Mouse (Mus musculus) natural killer cell, adult 2 months (primary cell): ENCODE data around the gene Mc1r.
A peak's percentile ranks its signal among the peaks of the same experiment; 100 is the strongest.

ENCODE experiments used
- DNase-seq, 2 experiments: peaks; one replicate each; pipeline ENCODE4 v3.0.0; 2022; ENCODE audit warnings: low spot score in 2 of 2

Mc1r gene

DNA sequence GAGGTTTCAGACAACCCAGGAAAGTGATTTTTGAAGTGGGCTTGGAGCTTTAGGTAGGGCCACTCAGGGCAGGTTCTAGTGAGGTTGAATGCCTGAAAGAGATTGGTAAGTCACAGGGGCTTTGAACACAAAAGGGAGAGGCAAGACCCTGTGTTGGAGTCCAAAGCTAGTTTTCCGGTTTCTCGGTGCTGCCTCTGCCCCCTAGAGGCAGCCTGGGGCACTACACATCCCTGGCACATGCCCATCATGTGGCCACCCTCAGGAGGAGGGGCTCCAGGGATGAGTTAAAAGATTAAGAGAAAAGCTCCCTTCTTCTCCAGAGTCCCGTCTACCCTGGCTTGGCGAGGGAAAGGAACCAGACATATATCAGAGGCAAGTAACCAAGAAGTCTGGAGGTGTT lies at the start of gene Mc1r:
TSS of gene Mc1r (plus strand) at position 322 of the 400 bp plus-strand sequence.
- DNase-seq = peak; percentile 41 to 65

DNA sequence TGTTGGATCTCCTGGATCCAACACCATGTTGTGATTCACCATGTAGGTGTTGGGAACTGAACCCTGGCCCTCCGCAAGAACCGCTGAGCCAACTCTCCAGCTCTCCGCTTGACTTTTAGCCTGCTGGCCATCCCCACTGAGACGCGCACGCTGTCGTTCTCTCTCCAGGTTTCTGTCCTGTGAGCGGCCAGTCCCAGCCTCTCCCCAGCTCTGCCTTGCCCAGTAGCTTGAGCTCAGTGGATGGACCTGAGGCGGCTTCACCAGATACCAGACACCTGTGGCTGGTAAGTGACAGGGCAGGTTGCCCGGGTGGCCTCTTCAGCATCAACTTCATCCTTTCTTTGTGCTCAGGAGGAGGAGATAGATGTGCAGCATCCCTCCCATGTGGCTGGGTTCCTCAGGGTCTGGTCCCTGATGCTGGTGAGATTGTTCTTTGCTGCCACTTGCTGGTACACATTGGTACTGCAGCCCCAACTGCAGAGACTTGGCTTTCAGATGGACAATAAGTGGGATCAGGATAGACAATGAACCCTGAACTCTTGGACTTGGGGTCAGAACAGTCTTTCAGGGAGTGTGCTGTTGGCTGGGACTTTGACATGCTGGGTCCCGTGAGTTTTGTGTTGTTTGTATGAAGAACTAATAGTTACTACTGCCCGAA lies 45.7 kb upstream of the Mc1r start:
- peak; percentile 58 to 72 for DNase-seq

DNA sequence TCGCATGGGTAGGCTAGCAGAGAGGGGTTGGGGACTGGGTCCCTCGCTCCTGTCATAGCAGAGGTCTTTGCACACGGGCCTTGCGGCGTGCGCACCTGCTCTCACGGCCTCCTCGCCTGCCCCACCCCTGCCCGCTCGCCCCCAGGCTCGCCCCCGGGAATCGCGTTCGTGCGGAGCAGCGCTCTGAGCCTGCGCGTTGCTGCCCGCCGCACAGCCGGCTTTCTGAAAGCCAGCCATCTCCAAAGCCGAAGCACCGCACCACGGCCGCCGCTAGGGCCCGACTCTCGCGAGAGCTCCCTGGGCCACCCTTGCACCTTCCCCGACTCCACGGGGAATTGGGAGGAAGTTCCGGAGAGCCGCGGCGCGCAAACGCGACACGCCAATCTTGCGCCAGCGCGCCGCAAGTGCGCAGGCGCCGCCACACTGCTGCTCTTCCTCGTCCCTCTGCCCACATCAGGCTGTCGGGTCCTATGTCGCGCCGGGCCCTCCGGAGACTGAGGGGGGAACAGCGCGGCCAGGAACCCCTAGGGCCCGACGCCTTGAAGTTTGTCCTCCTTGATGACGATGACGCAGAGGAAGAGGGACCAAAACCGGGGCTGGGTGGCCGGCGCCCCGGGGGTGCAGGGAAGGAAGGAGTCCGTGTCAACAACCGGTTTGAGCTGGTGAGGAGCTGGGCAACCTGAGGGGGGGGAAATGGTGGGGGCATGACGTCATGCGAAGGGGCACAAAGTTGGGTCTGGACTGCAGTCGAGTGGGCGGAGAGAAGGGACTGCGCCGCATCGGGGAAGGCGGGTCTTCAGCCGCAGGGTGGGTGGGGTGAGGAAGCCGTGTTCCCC lies 33.3 kb upstream of the Mc1r start, which contains the start of gene Tcf25:
TSS of gene Tcf25 (plus strand) at position 351 of the 836 bp plus-strand sequence.
- DNase-seq = peak; percentile 91 to 97

DNA sequence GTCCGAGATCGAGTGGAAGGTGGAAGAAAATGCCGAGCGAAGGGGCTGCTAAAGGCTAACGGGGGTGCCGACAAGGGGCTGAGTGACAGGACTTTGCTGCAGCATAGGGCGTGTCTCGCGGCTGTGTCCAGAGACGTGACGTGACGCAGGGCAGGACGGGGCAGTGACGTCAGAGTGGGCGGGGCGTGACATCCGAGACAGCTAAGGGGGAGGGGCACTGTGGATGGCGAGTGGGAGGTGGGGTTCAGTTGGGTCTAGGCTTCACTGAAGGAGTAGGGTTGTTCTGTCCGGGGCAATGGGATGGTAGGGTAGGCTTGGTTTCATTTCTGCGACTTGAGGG lies 32.7 kb upstream of the Mc1r start:
- peak; percentile 96 to 98 for DNase-seq

DNA sequence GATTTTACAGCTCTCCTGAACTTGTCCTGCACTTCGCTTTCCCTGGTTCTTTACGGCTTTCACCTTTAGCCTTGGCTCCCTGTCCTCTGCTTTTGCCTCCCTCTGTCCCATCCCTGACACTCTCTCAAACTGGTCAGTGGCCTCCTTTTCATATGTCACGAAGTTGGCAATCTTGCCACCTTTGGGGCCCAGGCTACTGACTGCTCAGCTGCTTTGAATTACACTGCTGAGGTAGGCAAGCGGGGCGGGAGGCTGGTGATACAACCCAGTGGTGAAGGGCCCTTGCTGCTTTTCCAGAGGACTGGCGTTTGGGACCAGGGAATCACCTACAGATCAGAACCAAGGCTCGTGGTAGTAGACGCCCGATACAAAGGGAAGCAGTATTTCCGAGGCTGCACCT lies 31.2 kb upstream of the Mc1r start:
- no peak for DNase-seq

DNA sequence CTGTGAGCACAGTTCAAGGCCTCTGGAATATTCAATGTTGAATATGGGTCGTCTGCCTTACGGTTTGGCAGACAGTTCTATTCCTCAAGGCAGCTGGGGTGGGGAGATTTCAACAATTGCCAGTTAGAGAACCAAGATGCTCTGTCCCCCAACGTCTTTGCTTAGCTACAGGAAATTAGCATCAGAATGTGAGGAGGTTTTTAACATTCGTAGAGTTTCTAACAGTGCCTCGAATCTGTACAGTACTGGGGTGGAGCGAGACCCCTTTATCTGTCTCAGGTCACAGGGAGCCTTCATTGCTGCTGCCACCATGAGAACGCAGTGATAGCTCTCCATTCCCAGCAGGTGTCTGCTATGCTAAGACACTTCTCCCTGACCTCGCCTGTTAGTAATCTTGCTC lies 30.8 kb upstream of the Mc1r start:
- DNase-seq = no peak

DNA sequence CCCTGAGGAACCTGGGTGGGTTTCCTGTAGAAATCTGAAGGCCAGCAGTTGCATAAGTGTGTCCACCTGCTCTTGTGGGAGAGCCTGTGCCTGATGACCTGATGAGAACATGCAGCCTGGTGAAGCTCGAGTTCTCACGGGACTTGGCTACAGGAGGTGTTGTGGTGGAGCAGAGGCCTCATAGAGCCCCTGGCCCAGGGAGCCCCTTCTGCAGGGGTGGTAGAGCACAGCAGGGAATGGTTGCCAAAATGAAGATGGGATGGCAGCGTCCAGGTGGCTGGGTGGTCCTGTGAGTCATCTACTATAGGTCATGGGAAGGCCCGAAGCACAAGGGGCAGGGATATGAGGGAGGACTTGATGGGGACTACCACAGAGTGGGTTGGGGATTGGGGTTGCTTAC lies 25.2 kb upstream of the Mc1r start:
- no peak for DNase-seq

DNA sequence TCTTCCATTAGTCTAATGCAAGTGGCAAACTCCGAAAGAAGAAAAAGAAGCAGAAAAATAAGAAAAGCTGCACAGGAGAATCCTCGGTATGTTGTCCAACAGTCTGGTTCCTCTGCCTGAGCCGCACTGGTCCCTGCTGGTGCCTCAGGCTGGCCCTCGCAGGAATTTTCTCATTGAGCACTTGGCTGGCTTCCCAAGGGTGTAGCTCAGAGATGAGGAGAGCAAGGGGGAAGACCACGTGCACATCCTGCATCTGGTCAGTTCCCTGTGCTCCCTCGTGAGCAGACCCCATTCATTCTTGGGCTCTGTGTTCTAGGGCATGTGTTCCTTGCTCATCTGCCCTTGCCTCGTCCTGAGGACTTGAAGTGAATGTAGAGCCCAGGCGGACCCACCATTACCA lies 24.4 kb upstream of the Mc1r start:
- no peak for DNase-seq

DNA sequence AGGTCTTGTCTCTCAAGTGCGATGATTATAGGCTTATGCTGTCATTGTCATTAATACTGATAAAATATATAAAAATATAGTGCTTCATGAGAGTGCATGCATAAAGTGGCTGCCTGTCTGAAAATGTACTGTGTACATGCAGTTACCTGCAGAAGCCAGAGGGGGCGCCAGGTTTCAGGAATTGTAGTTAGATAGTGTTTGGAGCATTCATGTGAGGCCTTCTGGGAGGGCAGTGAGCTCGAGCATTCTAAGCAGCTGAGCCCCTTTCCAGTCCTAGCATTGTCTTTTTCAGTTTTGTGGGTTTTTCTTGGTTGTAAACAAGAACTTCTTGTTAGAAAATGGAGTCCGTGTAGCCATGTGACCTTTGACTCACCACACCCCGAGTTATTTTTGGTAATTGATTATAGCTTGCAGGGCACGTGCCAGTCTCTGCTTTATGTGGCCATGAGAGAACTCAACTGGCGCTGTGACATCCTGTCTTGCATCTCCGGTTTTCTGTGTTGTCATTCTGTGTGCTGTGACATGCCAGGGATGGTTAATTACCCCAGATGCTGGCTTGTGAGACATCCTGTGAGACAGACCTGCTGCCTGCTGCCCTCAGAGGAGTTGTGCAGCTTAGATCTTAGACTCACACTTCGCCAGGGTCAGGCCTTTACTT lies 21.9 kb upstream of the Mc1r start:
- DNase-seq = peak in 1 of 2 experiments; percentile 41

DNA sequence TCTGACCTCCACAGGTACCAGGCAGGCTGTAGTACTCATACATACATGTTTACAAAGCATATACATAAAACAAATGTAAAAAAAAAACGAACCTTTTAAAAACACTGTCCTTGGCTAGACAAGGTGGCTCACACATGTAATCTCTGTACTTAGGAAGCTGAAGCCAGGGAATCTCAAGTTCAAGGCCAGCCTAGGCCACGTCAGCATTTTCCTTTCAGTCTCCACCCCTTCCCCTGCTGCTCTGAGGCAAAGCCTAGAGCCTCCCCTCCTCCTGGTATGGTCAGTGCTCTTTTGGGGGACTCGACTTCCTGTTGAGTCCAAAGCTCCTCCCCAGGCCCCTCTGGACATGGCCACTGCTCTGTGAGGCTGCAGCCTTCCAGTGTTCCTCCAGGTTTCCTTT lies 19.9 kb upstream of the Mc1r start:
- DNase-seq = no peak

DNA sequence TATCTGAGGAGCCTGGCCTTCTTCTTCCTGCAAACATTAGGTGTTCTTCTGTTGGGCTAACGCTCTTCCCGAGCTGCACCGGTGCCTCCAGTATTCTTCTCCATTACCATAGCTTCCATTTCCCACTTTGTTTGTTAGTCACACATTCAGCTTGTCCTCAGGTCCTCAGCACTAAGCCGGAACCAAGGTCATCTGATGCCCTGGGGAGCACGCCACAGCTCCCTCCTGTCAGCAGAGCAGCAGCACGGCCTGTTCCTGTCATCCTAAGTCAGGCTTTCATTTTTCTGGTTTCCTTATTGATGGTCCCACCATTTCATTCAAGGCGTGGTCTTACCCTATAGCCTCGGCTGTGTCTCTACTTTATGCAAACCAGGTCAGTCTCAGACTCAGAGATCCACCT lies 19.1 kb upstream of the Mc1r start:
- no peak for DNase-seq

DNA sequence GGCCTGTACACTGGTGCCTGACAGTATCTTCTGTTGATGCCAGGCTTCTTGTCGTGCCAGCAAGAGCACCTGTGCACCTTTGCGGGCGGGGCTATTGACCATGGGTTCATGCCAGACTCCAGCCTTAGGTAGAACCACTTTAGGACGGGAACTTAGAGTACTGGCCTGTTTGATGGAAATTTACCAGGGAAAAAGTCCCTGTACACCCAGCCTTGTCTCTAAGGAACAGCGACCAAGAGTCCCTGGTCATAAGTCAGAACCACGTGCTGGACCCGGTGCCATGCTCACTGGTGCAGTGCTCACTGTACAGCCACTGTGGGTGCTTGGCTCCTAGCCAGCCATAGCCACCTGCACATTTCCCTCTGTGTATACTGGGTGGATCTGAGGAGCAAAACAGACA lies 17.9 kb upstream of the Mc1r start:
- no peak for DNase-seq

DNA sequence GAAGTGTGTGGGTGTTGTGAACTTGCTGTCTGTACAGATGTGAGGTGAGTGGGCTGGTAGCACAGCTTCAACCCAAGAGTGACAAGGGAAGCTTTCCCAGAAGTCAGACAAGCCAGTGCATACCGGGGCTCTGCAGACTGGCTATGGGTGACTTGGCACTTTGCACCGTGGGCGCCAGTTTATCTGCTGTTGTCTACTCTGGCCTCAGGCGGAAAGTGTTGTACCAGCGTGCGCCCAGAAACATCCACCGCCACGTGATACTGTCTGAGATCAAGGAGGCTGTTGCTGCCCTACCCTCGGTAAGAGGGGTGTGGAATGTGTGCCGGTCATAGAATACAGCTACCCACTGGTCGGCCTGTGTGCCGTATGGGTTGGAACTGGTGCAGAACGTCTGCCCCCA lies 8.6 kb upstream of the Mc1r start:
- no peak for DNase-seq

DNA sequence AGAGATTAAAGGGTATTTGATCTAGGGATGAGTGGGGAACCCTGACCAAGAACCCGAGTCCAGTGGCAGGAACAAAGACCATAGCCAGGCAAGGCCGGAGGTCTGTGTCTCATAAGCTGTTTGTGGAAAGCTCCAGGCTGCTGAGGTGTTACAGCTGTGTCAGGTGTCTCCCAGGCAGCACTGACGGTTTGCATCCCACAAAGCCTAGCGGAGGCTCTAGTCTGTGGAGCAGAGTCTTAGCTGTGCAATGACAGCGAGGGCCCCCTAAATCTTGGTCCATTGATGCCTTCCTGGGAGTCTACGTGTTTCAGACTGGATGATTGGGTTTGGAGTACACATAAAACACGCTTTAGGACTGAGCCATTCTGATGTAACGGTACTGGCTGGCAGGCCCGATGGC lies 5.0 kb upstream of the Mc1r start:
- no peak for DNase-seq

DNA sequence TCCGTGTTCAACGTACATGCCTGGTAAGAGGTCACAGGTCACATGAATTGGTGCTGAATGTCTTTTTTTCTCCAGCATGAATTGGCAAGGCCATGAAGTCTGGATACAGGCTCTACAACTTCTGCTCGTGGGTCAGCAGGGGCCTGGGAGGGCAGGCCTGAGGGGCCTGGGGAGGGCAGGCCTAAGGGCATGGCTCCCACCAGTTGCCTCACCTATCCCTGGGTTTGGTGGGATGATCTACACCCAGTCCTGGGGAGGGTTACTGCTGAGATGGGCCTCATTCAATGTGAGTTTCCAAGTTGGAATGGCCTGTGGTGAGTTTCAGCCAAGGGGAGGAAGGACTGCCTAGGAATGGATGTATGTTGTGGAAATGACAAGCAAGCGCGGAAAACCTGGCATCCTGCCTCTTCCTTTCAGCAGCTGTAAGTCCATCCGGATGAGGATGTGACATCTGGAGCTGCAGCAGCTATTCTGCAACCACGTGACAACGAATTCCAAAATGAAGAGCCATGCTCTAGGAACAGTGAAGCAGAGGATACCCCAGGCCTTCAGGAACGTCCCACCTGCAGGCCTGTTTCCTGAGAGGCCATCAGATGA lies 4.1 kb upstream of the Mc1r start:
- DNase-seq = no peak

DNA sequence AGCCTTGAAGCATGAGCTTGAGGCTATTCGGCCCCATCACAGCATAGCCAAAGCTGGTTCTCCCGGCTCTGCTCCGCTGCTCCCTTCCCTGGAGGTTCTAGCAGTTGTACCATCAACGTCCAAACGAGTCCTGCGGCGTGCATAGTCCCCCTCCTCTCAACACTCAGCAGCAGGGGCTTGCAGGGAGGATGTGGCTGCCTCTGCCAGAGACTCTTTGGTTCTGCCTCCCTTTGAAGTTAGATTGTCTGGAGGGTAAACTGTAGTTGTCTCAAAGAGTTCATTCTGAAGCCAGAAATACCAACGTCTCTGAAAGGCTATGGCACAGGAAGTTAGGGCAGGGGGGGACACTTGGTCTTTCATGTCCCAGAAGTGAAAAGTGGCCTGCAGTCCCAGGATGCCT lies 2.4 kb upstream of the Mc1r start:
- no peak for DNase-seq

DNA sequence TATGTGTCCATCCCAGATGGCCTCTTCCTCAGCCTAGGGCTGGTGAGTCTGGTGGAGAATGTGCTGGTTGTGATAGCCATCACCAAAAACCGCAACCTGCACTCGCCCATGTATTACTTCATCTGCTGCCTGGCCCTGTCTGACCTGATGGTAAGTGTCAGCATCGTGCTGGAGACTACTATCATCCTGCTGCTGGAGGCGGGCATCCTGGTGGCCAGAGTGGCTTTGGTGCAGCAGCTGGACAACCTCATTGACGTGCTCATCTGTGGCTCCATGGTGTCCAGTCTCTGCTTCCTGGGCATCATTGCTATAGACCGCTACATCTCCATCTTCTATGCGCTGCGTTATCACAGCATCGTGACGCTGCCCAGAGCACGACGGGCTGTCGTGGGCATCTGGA lies 705 bp downstream of the Mc1r start:
- no peak for DNase-seq

DNA sequence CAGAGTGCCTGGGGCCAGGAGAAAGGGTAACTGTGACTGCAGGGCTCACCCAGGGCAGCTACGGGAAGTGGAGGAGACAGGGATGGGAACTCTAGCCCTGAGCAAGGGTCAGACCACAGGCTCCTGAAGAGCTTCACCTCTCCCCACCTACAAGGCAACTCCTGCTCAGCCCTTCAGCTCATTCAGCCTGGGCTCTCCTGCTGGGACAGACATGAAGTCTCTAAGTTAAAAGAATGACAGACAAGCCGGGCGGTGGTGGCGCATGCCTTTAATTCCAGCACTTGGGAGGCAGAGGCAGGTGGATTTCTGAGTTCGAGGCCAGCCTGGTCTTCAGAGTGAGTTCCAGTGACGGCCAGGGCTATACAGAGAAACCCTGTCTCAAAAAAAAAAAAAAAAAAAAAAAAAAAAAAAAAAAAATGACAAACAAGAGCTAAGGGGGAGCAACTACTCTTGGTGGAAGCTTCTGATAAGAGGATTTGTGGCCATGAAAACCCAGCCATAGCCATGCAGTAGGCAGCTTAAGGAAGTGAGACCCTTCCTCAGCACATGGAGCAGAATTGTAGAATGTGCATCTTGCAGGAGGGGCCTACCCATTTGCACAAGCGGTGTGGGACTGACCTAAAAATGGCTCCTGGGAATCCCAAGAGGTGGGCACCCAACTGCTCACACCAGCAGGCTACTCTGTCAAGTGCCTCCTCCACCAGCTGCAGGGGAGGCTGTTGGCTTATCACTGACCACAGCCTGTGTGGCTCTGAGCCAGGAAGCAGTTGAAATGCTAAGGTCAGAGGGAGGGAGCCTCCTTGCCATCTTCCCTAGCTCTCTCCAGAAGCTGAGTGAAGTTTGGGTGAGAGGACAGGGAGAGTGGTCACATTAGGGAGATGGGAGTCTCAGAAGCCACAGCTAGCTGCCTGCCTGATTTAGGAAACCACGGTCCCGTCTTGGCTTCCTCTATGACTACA lies 2.0 kb downstream of the Mc1r start:
- no peak for DNase-seq

DNA sequence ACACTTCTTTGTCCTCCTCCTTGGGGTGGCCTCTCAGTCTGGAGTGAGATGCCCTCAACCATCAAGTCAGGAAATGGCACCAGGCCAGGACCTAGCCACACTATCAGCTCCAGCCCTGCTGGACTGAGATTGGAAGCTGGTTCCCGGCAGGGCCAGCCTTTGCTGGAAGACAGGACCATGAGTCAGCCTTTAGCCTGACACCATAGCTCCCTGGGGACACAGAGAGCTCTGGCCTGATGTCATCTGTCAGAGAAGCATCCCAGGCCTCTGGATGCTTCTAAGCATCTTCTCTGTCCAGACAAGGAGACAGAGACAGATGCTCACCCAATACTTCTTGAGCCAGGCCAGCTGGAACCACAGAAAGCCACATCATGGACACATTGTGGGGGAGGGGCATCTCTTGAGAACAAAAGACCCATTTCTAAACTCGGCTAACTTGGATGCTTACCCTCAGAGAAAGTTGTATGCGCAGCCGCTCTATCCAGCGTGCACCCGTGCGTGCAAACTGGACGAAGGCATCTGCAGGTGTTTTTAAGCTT lies 3.2 kb downstream of the Mc1r start:
- no peak for DNase-seq

DNA sequence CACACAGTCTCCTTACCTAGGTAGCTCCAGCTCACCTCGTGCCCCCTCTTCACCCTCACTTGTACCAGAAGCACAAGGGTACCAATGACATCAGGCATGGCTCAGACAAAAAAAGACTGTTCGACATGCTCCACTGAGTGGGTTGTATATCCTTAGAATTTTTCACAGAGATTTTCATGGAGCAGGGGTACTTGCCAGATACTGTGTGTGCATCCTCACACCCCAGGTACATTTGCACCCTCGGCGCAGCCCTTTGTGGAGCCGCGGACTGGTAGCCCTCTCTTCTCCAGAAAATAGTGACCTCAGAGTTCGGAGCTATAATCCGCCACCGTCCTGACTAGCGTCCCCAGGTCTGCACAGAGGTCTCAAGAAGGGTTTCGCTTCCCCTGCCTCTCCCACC lies 3.9 kb downstream of the Mc1r start:
- no peak for DNase-seq

DNA sequence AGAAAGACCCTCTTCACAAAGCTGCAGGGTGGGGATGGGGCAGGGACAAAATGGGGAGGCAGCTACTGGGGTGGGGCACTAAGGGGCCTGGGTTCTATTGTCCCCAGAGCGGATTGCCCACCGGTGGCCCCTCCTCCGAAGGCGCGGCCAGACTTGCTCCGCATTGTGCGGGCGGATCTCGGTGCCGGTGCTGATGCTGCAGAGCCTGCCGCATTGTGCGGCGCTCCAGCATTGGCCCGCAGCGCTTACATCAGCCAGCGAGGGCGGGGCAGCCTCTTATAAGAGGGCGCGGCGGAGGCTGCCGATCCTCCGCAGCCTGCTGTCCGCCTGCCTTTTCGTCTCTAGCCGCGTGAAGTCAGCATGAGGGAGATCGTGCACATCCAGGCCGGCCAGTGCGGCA lies 4.3 kb downstream of the Mc1r start, which contains the start of gene Tubb3:
TSS of gene Tubb3 (plus strand) at position 179 of the 400 bp plus-strand sequence.
- DNase-seq = peak in 1 of 2 experiments; percentile 37
